Mouse (Mus musculus) kidney, postnatal 10 days (tissue): Measurements from ENCODE around the gene Elobl.

Source experiments
- DNase-seq: peaks from one replicate; pipeline ENCODE4 v3.0.0; 2021; ENCODE audit warnings: mixed read lengths

Gene Elobl

DNA sequence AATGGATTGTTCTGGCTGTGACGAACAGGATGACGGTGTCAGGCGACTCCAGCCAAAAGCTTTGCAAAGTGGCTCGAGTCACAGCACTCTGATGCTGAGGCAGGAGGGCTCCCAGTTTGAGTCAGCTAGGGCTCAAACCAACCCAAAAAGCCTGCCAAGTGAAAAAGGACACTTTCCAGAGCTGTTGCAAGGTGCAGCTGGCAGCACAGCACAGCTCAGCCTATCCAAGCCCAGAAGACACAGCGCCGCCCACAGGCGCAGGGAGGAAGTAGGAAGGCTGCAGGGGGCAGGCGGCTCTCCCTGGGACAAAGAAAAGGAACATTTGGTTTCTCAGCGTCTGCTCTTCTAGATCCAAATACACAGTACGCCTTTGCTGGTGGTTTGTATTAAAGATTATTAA, 19.9 kb upstream of the Elobl start:
- DNase-seq = no peak

GRCm38 (mm10) chr11:88981337-88981736, 14.6 kb upstream of the Elobl start:
- no peak for DNase-seq

- DNase-seq = no peak
Observed at GRCm38 (mm10) chr11:88977188-88977587, 10.5 kb upstream of the Elobl start.

GRCm38 (mm10) chr11:88976320-88976719, 9.6 kb upstream of the Elobl start:
- DNase-seq = no peak

- peak; percentile 96 for DNase-seq
Observed at GRCm38 (mm10) chr11:88973776-88974701, 7.3 kb upstream of the Elobl start.

DNA sequence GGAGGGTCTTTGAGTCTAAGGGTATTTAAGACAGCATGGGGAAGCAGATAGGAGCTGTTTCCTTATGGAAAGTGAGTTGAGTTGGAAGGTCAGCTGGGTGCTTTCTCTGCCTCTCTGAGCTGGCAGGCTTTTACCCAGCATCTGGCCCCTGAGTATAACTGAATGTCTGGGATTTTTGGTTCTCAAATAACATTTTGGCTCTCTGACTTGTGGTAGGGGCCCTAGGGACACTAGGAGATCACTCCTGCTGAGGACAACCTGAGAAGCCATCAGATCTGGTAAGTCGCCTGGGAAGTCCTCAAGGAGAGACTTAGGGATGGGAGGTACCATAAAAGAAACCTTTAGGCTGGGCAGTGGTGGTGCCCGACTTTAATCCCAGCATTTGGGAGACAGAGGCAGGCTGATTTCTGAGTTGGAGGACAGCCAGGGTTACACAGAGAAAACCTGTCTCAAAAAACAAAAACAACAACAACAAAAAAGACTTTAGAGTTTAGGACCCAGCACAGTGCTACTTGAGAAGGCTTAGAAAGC, 3.5 kb upstream of the Elobl start, which contains the start of gene Coil:
Coil (plus strand) TSS at position 51 of the 531 bp plus-strand sequence.
- no peak for DNase-seq

GRCm38 (mm10) chr11:88958851-88959250, 7.9 kb downstream of the Elobl start:
- DNase-seq = peak; percentile 58

DNA sequence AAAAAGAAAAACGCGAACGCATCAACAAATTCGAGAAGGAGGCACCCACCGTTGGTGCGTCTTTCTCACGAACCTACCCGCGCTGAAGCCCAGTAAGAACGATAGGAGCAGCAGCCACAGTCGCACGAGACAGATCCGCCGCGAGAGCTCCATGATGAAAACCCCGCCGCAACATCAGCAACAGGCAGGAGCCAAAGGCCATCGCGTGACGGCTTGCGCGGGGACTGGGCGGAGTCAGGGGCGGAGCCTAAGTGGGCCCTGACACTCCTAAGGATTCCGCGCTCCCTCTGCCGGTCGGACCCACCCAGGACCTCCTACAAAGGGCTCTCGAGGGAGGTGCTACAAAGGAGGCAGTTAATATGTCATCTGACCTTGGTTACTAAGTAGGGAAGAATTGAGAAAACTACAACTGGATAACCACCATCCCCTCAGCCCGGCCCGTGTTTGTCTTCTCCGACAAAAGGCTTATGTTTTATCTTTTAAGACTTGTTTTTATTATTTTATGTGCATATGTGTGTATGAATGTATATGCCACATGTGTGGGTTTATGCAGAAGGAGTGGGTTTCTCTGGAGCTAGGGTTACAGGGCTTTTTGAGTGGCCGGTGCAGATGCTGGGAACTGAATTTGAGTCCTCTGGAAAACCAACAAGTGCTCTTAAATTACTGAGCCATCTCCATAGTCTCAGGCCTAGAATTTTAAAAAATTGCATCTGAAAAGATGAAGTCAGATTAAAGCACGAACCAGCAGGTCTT, 11.3 kb downstream of the Elobl start, which contains the start of gene Scpep1:
Scpep1 (minus strand) TSS at position 249 of the 753 bp plus-strand sequence.
- peak; percentile 99 for DNase-seq

DNA sequence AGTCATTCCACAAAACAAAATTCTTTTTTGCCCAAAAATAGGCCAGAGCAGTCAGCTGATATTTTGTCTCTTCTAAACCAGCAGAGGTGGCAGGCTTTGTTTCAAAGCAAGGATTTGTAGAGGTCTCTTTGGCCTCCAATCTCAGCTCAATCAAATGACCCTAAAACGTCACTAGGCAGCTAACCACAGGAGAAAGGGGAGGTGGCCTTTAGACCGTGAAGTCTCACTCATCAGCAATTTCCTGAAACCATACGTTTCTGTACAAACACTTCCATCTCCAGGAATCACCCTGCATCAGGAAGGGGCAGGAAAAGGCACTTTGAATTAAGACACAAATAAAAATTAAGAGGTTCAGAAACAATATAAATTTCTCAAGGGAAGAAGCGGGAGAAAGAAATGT, 11.9 kb downstream of the Elobl start:
- DNase-seq = peak; percentile 22

GRCm38 (mm10) chr11:88953582-88953981, 13.1 kb downstream of the Elobl start:
- no peak for DNase-seq

GRCm38 (mm10) chr11:88952117-88952516, 14.6 kb downstream of the Elobl start:
- no peak for DNase-seq

- DNase-seq = no peak
Observed at GRCm38 (mm10) chr11:88951576-88951975, 15.2 kb downstream of the Elobl start.

- no peak for DNase-seq
Observed at GRCm38 (mm10) chr11:88950640-88951250, 16.0 kb downstream of the Elobl start.

- no peak for DNase-seq
Observed at GRCm38 (mm10) chr11:88949802-88950639, 16.7 kb downstream of the Elobl start.

DNA sequence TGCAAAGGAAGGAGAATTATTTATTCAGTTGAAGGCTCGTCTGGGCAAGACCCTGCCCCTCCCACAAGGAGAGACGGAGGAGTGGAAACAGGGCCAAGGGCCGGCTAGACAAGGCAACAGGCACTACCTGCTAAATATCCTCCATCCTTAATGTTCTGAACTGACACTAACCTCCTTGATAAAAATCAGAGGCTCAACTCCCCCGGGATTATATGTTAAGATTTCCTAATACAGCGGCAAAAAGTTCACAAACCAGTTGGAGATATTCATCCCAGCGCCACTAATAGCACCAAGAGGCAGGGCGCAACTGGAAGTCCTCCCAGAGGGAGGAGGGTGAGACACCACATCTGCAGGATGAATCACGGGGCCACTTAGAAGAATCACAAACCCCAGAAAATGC, 17.8 kb downstream of the Elobl start:
- DNase-seq = no peak

- no peak for DNase-seq
Observed at GRCm38 (mm10) chr11:88945971-88946585, 20.7 kb downstream of the Elobl start.

GRCm38 (mm10) chr11:88941489-88941888, 25.2 kb downstream of the Elobl start:
- no peak for DNase-seq

DNA sequence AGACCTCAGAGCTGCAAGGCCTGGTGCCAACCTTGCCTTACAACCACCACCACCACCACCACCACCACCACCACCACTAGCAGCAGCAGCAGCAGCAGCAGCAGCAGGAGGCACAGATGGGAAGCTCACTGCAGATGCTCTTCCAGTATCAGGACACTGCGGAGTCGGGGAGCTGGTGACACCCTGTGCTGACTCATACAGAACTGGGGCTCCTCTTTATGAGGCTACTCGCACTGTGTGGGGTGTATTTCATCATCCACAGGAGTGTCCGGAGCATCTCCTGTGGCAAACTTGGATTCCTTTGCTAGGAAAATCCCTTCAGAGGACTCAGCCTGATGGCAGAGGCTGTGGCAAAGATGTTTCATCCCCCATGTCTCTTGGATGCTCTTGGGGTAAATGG, 27.1 kb downstream of the Elobl start:
- no peak for DNase-seq

GRCm38 (mm10) chr11:88938770-88939169, 28.0 kb downstream of the Elobl start:
- DNase-seq = no peak

DNA sequence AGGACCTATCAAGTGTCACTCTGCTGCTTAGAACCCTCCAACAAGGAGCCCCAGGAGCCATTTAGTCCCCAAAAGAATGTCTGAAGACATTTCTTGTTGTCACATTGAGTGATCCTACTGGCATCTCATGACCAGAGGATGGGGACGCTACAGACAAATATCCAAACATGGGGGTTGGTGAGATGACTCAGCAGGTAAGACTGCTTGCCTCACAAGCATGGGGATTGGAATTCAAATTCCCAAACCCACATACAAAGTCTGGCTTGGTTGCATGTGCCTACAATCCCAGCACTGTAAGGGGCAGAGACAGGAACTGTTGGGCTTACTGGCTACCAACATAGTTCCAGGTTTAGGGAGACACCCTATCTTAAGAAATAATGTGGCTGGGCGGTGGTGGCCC, 28.8 kb downstream of the Elobl start:
- DNase-seq = no peak
